Mouse (Mus musculus): Measurements from ENCODE around the gene Tceanc2. TPM values are rescaled to one million over a fixed set of nuclear protein-coding genes. Genes with fewer than 3 reads are reported as not detected.
"Not testable (repeated sequence)": the region's sequence is repeated elsewhere in the genome, so short reads cannot be mapped to it uniquely, and the experiment has no call there.

Gene Tceanc2
- polyA plus RNA-seq, 1 experiment from 2014 or later, result 12.7 TPM

GRCm38 (mm10) chr4:107126389-107126788 is 52.5 kb downstream of the Tceanc2 start:
- ATAC-seq (ENCODE audit: low read depth) (no peak), DNase-seq (no peak)
- H3K4me3 ChIP-seq (replicated peaks), result no peak overlapping the region
- H3K9ac ChIP-seq, result no peak overlapping the region
- H3K4me2 ChIP-seq, result no peak overlapping the region
- peaks cover 14% of the 10 kb centered on the region for H3K4me1 ChIP-seq (replicated peaks)
- WGBS (ENCODE audit: insufficient replicate concordance), result 54% methylated on average over 10 of the region's 10 CpGs
- H3K27me3 ChIP-seq, result peaks cover 3% of the 10 kb centered on the region; the same call in 1 of the 2 replicates
- no peaks in the 10 kb centered on the region for H3K9me3 ChIP-seq (replicated peaks)
- H3K27ac ChIP-seq, result no peak overlapping the region
- H3K36me3 ChIP-seq, result no peaks in the 10 kb centered on the region

- Histone ChIP-seq H3K27ac (no peak overlapping the region), H3K36me3 (no peaks in the 10 kb centered on the region), H3K4me2 (no peak overlapping the region), H3K27me3 (peaks cover 3% of the 10 kb centered on the region; the same call in 1 of the 2 replicates), H3K9ac (no peak overlapping the region), H3K9me3 (replicated peaks) (no peaks in the 10 kb centered on the region), H3K4me1 (replicated peaks) (peaks cover 18% of the 10 kb centered on the region), H3K4me3 (replicated peaks) (no peak overlapping the region)
- WGBS (ENCODE audit: insufficient replicate concordance), result 50% methylated on average over 5 of the region's 5 CpGs
- DNase-seq (no peak), ATAC-seq (ENCODE audit: low read depth) (no peak)
Observed at GRCm38 (mm10) chr4:107125101-107125500, 53.8 kb downstream of the Tceanc2 start.

GRCm38 (mm10) chr4:107124376-107124775 is 54.5 kb downstream of the Tceanc2 start:
- no peak for ATAC-seq (ENCODE audit: low read depth)

GRCm38 (mm10) chr4:107121165-107121943 is 57.6 kb downstream of the Tceanc2 start:
- no peak overlapping the region for H3K4me3 ChIP-seq (replicated peaks)
- H3K27ac ChIP-seq, result no peak overlapping the region
- no peaks in the 10 kb centered on the region for H3K36me3 ChIP-seq
- WGBS (ENCODE audit: insufficient replicate concordance), result 58% methylated on average over 12 of the region's 12 CpGs
- DNase-seq (no peak), ATAC-seq (ENCODE audit: low read depth) (no peak)
- no peak overlapping the region for H3K4me2 ChIP-seq
- no peaks in the 10 kb centered on the region for H3K9me3 ChIP-seq (replicated peaks)
- H3K27me3 ChIP-seq, result peaks cover 3% of the 10 kb centered on the region; the same call in 1 of the 2 replicates
- H3K4me1 ChIP-seq (replicated peaks), result peaks cover 18% of the 10 kb centered on the region
- H3K9ac ChIP-seq, result no peak overlapping the region

More at GRCm38 (mm10) chr4:107124376-107124775, 54.5 kb downstream of the Tceanc2 start:
- peaks cover 3% of the 10 kb centered on the region; the same call in 1 of the 2 replicates for H3K27me3 ChIP-seq
- no peak for DNase-seq
- H3K4me1 ChIP-seq (replicated peaks), result peaks cover 18% of the 10 kb centered on the region
- H3K4me3 ChIP-seq (replicated peaks), result no peak overlapping the region
- H3K27ac ChIP-seq, result no peak overlapping the region
- no peaks in the 10 kb centered on the region for H3K9me3 ChIP-seq (replicated peaks)
- no peaks in the 10 kb centered on the region for H3K36me3 ChIP-seq
- WGBS (ENCODE audit: insufficient replicate concordance), result 51% methylated on average over 7 of the region's 7 CpGs
- no peak overlapping the region for H3K4me2 ChIP-seq
- H3K9ac ChIP-seq, result no peak overlapping the region

GRCm38 (mm10) chr4:107120676-107121075 is 58.2 kb downstream of the Tceanc2 start:
- 83% methylated on average over 6 of the region's 6 CpGs for WGBS (ENCODE audit: insufficient replicate concordance)
- H3K4me3 ChIP-seq (replicated peaks), result no peak overlapping the region
- peaks cover 3% of the 10 kb centered on the region; the same call in 1 of the 2 replicates for H3K27me3 ChIP-seq
- H3K4me1 ChIP-seq (replicated peaks), result peaks cover 18% of the 10 kb centered on the region
- DNase-seq (no peak), ATAC-seq (ENCODE audit: low read depth) (no peak)
- H3K9me3 ChIP-seq (replicated peaks), result no peaks in the 10 kb centered on the region
- H3K27ac ChIP-seq, result no peak overlapping the region
- H3K4me2 ChIP-seq, result no peak overlapping the region
- H3K36me3 ChIP-seq, result no peaks in the 10 kb centered on the region
- H3K9ac ChIP-seq, result no peak overlapping the region

GRCm38 (mm10) chr4:107119056-107119455 is 59.9 kb downstream of the Tceanc2 start:
- Histone ChIP-seq H3K27me3 (peaks cover 3% of the 10 kb centered on the region; the same call in 1 of the 2 replicates), H3K9ac (no peak overlapping the region), H3K27ac (no peak overlapping the region), H3K4me2 (no peak overlapping the region), H3K4me1 (replicated peaks) (peaks cover 18% of the 10 kb centered on the region), H3K4me3 (replicated peaks) (no peak overlapping the region), H3K36me3 (no peaks in the 10 kb centered on the region), H3K9me3 (replicated peaks) (no peaks in the 10 kb centered on the region)
- no peak for DNase-seq
- WGBS (ENCODE audit: insufficient replicate concordance), result 50% methylated on average over 4 of the region's 4 CpGs
- no peak for ATAC-seq (ENCODE audit: low read depth)

- ATAC-seq (ENCODE audit: low read depth), result no peak
- 0 out of 2 replicates have a peak, but pooled peaks cover 2% of the 10 kb centered on the region for H3K27me3 ChIP-seq
- no peak overlapping the region for H3K4me2 ChIP-seq
- no peaks in the 10 kb centered on the region for H3K36me3 ChIP-seq
- H3K27ac ChIP-seq, result no peak overlapping the region
- H3K4me3 ChIP-seq (replicated peaks), result no peak overlapping the region
- peaks cover 18% of the 10 kb centered on the region for H3K4me1 ChIP-seq (replicated peaks)
- H3K9ac ChIP-seq, result no peak overlapping the region
- WGBS (ENCODE audit: insufficient replicate concordance), result 64% methylated on average over 2 of the region's 2 CpGs
- DNase-seq, result no peak
- H3K9me3 ChIP-seq (replicated peaks), result no peaks in the 10 kb centered on the region
Observed at GRCm38 (mm10) chr4:107117741-107118385, 61.1 kb downstream of the Tceanc2 start.

- WGBS (ENCODE audit: insufficient replicate concordance), result 57% methylated on average over 8 of the region's 8 CpGs
- H3K27me3 ChIP-seq, result 0 out of 2 replicates have a peak, but pooled peaks cover 6% of the 10 kb centered on the region
- no peak overlapping the region for H3K9ac ChIP-seq
- no peak for ATAC-seq (ENCODE audit: low read depth)
- peaks cover 9% of the 10 kb centered on the region for H3K4me1 ChIP-seq (replicated peaks)
- no peak overlapping the region for H3K4me3 ChIP-seq (replicated peaks)
- H3K36me3 ChIP-seq, result no peaks in the 10 kb centered on the region
- H3K9me3 ChIP-seq (replicated peaks), result no peaks in the 10 kb centered on the region
- no peak overlapping the region for H3K4me2 ChIP-seq
- DNase-seq, result no peak
- no peak overlapping the region for H3K27ac ChIP-seq
Observed at GRCm38 (mm10) chr4:107114278-107114677, 64.6 kb downstream of the Tceanc2 start.

- H3K27ac ChIP-seq, result not testable (repeated sequence)
Observed at GRCm38 (mm10) chr4:107109181-107109580, 69.7 kb downstream of the Tceanc2 start.

GRCm38 (mm10) chr4:107108291-107108731 is 70.6 kb downstream of the Tceanc2 start:
- no peak overlapping the region for H3K4me2 ChIP-seq
- ATAC-seq (ENCODE audit: low read depth) (no peak), DNase-seq (no peak)
- H3K9me3 ChIP-seq (replicated peaks), result no peaks in the 10 kb centered on the region
- H3K36me3 ChIP-seq, result no peaks in the 10 kb centered on the region
- H3K27me3 ChIP-seq, result peaks cover 6% of the 10 kb centered on the region; the same call in 1 of the 2 replicates
- 57% methylated on average over 13 of the region's 13 CpGs for WGBS (ENCODE audit: insufficient replicate concordance)
- H3K4me3 ChIP-seq (replicated peaks), result no peak overlapping the region
- H3K9ac ChIP-seq, result no peak overlapping the region
- peaks cover 17% of the 10 kb centered on the region for H3K4me1 ChIP-seq (replicated peaks)
- H3K27ac ChIP-seq, result no peak overlapping the region

More at GRCm38 (mm10) chr4:107109181-107109580, 69.7 kb downstream of the Tceanc2 start:
- DNase-seq, result peak; percentile 53
- not testable (repeated sequence) for H3K9ac ChIP-seq; H3K4me3 ChIP-seq (replicated peaks); H3K27me3 ChIP-seq; H3K36me3 ChIP-seq; H3K4me2 ChIP-seq; H3K9me3 ChIP-seq (replicated peaks)
- peaks cover 17% of the 10 kb centered on the region for H3K4me1 ChIP-seq (replicated peaks)
- 60% methylated on average over 6 of the region's 6 CpGs for WGBS (ENCODE audit: insufficient replicate concordance)
- ATAC-seq (ENCODE audit: low read depth), result peak; percentile 93

- Histone ChIP-seq H3K9ac (no peak overlapping the region), H3K4me2 (no peak overlapping the region), H3K36me3 (no peaks in the 10 kb centered on the region), H3K4me1 (replicated peaks) (peaks cover 17% of the 10 kb centered on the region), H3K4me3 (replicated peaks) (no peak overlapping the region), H3K27ac (no peak overlapping the region), H3K9me3 (replicated peaks) (no peaks in the 10 kb centered on the region), H3K27me3 (no peaks in the 10 kb centered on the region; the same call in 1 of the 2 replicates)
- no peak for DNase-seq
- ATAC-seq (ENCODE audit: low read depth), result no peak
- WGBS (ENCODE audit: insufficient replicate concordance), result 76% methylated on average over 16 of the region's 16 CpGs
Observed at GRCm38 (mm10) chr4:107106777-107107176, 72.1 kb downstream of the Tceanc2 start.

All from liver, embryonic 13.5 days (tissue).